Mouse (Mus musculus) CD4-positive helper T cell, adult 2 months (primary cell): Measurements from ENCODE around the gene Olfr569.

Experiments
- DNase-seq: peaks from one replicate; pipeline ENCODE4 v3.0.0-alpha.2; 2012; ENCODE audit warnings: low read depth, missing footprints, low spot score

Olfr569 gene

DNA sequence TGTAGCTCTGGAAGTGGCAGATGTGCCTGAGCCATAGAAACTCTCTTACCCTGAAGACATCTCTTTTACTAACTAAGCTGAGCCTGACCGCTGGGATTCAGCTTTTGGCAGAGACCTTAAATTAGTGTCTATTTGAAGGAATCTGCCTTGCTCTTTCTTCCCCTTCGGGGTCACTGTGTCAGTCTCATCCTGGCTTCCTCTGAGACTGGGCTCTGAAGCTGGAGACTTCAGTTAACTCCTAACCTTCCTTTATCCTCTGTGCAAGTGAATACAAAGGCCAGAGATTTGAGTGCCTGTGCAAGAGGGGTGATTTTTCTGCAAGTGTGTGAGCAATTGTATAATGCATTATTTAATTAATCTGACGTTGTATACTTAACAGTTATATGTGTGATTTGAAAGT, at the start of gene Olfr569:
Gene Olfr569, minus strand, starts transcription at position 101 of the 400 bp plus-strand sequence.
- DNase-seq, result no peak

DNA sequence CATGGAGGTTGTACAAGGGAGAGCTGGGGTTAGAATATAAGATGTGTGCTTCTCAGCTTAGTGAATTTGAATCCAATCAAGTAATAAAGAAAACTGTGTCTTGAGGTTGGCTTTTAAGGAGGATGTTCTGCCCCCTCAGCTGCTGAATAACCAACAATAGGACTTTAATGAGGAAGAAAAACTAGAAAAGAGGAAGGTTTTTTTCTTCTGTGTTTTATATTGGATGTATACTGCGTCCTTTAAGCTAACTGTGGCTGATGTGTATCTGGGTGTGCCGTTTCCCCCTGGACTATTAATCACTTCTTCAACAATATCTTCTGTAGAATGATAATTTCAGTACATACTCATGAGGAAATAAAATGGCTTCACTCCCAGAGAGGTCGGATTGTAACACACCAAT, 36.4 kb upstream of the Olfr569 start:
- no peak for DNase-seq

DNA sequence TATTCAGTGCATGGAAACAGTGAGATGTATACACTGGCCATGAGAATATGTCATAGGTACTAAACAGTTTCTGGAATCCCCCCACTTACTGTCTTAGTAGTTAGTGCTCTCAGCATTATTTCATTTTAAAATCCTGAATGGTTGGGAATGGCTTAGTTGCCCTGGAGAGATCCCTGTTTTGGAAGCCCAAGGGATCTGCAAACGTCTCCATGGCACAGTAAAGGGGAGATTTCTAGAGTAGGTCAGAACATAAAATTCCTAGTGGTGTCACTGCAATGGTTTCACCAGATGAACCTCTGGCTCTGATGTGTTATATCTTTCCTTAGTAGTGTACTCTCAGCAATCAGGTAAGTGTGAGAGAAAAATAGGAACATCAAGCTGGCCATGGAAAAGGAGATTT, 33.4 kb upstream of the Olfr569 start, which contains the start of gene Olfr572:
Gene Olfr572, plus strand, starts transcription at position 301 of the 400 bp plus-strand sequence.
- no peak for DNase-seq

DNA sequence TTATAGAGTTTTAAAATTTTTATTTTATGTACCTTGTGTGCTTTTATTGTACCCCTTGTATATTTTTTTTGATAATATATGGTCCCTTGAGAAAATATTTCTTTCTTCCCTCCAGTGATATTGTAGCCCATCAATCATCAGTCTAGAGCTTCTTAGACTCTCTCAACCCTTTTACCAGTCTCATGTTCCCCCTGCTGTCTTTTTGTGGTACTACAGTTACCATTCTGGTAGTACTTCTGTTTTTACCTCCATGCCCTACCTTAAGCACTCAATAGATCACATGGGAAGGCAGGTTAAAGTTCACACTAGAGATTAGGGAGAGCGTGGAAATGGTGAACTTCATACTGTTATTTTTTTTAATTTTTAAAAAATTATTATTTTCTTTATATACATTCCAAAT, 28.9 kb upstream of the Olfr569 start:
- peak; percentile 37 for DNase-seq

DNA sequence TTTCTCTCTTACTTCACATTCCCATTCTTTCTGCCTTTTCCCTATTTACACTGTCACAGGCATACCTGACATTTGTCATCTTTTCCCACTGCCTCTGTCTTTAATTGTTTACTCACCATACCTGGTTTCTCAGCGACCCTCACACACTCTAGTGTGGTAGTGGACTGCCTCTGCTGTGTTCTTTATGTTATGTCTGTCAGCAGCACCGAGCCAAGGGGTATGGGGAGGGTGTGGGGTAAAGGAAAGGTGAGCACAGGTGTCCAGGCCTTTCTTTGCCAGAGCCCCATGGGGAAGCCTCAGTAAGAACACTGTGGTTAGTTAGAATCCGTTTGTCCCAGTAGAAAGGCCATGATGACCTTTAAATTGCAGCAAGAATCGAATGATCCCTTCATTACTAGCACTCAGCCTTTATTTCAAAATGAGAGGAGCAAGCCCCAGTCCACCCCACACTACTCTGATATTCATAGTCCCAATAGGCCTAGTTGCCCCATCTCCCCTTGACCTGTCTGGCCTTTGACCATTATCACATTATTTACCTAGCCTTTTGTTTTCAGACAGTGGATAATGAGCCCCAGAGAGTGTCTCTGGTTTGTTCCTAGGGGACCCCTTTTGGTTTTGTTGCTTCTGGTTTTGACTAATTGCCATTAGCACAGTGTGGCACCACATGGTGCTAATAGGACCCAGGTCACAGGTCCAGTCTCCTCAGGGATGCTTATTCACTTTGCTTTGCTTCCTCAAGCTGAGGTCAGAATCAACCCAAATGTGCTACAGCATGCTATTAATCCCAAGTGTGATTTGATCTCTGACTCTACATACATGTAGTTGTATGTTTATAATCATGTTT, 26.6 kb upstream of the Olfr569 start, which contains the start of gene Olfr571:
Gene Olfr571, minus strand, starts transcription at position 505 of the 844 bp plus-strand sequence.
- DNase-seq, result peak; percentile 1

DNA sequence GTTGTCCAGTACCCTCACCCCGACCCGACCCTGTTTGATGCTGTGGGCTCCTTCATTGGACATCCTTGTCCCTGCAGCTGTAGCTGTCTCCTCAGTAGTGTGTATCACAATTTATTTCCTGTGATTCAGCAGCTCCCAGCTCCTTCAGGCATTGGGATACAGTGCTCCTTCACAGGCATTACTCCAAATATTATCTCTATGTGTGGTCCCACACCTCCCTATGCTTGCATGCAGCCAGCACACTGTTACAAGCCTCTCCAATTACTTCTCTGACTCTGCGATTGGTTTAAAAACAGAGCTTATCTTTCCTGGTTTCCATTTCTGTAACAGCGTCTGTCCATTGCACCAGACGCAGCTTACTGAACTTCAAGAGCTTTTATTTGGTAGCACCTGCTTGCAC, 25.7 kb upstream of the Olfr569 start:
- no peak for DNase-seq

DNA sequence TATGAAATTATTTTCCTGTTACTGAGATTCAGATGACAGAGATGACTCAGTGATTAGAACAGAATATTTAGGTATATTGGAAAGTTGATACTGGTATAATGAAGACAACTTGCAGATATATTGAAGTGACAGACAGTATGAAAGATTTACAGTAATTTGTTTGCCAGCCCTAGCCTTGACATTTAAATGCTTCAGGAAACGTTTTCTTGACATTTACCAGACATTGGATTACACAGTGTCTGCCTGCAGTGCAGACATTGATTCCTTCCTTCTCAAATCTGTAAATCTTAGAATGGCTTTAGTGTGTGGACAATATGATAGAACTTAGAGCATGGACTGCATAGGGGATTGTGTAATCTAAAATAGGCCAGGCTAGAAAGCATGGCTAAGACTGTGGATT, 24.6 kb upstream of the Olfr569 start:
- no peak for DNase-seq

DNA sequence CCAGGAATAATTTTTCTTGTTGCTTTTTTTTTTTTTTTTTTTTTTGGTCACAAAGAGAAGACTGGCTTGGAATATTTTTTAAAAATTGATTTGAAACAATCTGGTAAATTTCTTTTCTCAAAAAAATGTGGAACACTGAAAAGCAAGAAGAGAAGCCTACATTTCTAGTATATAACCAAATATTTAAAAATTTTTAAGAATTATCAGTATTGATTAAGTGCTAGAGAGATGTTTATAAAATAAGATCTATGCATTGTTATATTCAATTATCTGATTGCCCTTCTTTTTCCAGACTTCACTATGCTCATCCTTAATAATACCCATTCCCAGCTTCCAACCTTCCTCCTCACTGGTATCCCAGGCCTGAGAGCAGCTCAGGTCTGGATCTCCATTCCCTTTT, 13.9 kb downstream of the Olfr569 start, which contains the start of gene Olfr568:
Gene Olfr568, plus strand, starts transcription at position 301 of the 400 bp plus-strand sequence.
- no peak for DNase-seq

DNA sequence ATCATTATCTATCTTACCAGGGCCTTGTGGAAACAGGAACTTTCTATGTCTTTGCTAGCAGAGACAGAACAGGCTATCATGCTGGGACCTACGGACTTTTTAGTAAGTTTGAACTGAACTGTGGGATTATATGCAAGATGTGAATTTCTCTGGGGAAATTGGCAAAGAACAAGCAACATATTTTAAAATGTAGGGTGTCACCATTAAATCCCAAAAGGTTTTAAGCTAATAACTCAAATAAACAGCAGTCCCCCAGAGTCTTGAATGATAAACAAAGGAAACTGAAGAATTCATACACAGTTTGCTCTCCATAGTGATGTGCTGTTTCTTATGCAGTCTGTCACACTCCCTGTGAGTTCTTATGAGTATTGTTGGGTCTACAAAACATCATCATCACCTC, 32.0 kb downstream of the Olfr569 start, which contains the start of gene Olfr566:
Gene Olfr566, minus strand, starts transcription at position 101 of the 400 bp plus-strand sequence.
- no peak for DNase-seq

DNA sequence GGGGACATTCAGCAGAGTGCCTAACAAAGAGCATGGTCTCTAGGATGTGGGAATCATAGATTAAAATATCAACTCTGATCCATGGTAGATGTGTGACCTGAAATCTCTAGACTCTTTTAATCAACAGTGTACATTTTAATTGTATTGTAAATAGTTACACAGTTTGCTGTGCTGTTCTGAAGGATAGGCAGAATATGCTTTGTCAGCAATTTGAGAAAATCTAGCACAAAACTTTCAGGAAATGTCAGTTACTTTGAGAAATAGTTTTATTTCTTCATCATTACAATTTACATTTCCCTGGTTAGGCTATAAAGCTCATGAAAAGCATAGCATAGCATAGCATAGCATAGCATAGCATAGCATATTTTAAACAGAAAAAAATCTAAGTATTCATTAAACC, 34.9 kb downstream of the Olfr569 start:
- no peak for DNase-seq
